Mouse (Mus musculus) gonadal fat pad, adult 2 months (tissue): ENCODE results near the gene Slc4a10. TPM values are rescaled to one million over a fixed set of nuclear protein-coding genes. Genes with fewer than 3 reads are reported as not detected.

Experiments
- DNase-seq: peaks from one replicate; pipeline ENCODE4 v3.0.0-alpha.2; 2012; ENCODE audit warnings: low read depth
- polyA plus RNA-seq: library from polyadenylated mRNA; depleted of rRNA; stranded (reverse); fragments of >200 nt; gene quantifications from 2 replicates; pipeline ENCODE4 v1.2.3, GENCODE M21; 2012

Slc4a10 gene
- polyA plus RNA-seq, 1 experiment = 0.03 TPM

DNA sequence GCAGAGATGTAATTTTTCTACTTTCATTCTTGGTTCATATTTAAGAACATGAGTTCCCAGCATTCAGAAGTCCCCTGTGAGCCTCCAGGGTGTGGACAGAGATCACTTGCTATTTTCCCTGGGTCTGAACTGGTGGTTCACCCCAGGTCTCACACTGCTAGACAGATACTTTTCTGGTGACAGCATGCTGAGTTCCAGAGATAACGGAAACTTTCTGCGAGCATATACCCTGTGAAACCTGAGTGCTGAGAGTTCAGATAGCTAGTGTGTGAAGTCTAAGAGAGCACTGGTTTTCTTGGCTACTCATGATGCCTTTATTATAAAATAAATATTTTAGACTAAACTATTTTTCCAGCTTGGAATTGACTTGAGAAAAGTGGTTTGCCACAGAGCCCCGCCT is 232.5 kb downstream of the Slc4a10 start:
- no peak for DNase-seq

DNA sequence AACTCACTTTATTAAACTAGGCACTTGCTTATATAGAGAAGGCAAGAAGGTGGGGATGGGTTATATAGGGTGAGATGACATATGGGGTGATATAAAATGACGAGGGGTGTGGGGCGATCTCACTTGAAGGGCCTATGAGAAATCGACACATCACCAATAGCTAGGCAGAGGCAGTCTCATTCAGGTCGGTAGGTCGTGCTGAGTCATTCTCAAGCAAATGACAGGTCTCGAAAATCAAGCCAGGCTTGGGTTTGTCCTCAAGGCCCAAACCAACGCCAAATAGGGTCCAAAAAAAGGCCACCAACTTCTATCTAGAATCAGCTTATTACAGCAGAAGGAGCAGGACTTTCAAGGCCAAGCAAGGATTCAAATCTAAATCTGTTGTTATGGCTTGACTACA is 233.5 kb downstream of the Slc4a10 start:
- no peak for DNase-seq

DNA sequence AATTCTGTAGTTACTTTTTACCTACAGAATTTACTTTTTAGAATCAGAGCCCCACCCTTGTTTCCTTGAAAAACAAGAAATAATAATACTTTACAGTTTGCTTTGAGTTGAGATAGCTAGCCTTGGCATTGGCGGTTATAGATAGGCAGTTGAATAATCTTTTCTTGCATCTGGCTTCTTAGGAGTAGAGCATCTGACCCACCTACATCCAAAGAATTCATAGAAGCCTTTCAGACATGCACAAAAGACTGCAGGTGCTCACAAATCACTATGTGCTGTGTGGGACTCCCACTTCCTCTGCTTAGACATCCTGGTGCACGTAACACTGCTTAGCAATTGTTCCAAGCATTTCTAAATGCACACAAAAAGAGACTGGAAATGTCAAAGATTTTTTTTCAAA is 238.8 kb downstream of the Slc4a10 start:
- no peak for DNase-seq

DNA sequence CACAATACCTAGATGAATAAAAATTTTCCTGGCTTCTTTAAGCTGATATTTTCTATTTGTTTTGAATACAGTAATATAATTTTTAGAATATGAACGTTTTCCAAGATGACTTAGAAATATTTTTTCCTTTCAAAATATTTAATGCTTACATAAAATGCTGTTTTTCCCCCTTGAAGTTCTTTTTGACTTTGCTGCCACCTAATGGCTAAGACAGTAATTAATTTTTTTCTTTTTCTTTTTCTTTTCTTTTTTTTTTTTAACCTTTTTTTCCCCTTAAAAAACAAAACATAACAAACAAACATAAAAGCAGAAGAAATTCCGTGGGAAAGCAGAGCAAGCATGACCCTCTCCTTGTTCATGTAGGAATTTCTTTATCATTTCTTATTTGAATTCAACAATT is 239.6 kb downstream of the Slc4a10 start:
- no peak for DNase-seq

DNA sequence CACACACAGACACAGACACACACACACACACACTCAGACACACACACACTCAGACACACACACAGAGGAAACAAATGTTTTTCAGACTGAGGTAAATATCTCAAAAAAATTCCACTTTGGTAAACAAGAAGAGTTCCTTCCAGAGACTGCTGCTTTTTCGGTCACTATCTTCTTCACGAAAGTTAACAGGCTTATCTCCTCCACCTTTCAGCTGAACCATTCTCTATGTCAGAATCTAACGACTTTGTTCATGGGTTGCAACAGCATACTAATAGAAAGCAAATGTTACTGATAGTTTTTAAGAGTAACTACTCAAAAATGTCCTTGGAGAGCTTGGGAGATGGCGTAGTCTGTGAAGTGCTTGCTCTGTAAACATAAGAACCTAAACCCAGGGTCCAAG is 241.3 kb downstream of the Slc4a10 start:
- no peak for DNase-seq

DNA sequence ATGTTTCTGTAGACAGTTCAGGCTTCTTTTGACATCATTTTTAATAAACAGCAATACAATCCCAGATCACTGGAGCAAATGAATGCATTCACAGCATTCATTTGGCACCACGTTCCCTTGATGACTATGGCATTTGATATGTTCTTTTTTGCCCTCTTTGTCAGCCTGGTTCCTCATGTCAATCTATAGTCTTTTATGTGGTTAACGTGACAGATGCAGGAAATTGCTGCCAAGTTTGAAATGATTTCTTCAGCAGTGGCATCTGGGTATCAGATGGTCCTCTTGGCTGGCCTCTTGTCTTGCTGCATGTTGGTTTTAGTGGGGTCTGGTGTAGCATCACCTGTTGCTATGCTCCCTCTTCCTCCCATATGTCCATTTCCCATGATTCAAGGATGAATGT is 247.6 kb downstream of the Slc4a10 start:
- no peak for DNase-seq

DNA sequence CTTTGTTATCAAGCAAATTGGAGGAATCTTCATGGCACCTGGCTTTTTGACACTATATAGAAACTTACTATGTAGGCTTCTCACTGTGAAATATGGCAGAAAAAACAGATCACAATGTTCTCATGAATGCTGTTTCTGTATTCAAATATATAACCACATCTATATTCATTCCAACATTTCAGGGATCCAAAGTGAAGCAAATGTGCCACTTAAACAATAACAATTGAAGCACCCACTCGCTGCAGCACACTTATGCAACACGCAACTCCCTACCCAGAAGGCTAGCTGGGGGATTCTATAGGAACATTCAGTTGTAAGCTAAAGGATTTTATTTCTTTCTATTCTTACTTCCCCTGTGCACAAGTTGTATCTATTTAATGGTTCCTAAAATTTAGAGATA is 255.5 kb downstream of the Slc4a10 start:
- no peak for DNase-seq

DNA sequence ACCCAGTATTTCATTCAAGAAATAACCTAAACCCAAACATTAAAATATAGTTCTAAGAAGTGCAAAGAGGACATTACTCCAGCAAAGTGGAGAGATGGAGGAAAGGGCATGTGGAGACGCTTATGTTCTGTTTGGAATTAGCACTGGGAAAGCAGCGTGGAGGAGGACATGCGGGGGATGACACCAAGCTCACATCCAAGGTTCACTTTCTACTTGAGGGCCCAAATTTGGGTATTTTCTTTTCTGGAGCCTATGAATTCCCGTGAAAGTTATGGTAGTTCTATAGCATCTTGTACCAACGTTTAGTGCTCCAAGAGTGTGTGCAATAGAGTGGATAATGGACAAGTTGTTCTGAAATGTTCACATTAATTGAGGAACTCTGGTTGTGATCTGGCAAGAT is 260.7 kb downstream of the Slc4a10 start:
- no peak for DNase-seq

DNA sequence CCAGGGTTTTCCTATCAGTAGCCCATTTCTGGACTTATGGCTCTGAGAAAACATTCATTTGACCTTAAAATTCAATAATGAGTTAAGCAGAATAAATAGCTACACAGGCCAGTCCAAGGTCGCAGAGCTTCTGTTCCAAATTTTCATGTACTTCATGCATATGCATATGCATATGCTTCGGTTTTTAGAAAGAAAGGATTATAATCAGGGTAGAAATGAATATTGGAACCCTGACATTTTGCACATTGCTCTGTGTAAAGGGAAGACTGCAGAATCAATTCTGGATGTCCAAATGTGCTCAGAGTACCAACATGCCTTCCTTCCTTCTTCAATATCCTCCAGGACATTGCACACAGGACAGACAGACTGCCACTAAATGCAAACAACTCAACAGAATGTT is 261.2 kb downstream of the Slc4a10 start:
- no peak for DNase-seq

DNA sequence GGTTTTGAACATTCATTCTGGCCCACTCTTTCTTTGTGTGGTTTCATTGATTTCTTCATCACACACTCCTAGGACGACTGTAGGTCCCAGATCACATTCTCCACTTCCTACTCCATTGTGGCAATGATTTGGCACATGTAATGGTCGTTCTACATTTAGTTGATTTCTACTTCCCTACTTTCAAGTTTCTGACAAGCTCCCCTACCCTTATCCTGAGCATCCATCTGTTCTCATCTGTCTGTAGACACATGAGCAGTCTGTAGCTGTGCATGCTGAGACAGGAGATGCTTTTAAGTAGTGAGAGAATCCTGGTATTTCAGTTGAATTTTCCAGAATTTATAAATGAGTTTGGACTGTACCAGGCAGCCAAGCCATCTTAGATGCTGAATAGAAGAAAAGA is 270.7 kb downstream of the Slc4a10 start:
- DNase-seq = no peak

DNA sequence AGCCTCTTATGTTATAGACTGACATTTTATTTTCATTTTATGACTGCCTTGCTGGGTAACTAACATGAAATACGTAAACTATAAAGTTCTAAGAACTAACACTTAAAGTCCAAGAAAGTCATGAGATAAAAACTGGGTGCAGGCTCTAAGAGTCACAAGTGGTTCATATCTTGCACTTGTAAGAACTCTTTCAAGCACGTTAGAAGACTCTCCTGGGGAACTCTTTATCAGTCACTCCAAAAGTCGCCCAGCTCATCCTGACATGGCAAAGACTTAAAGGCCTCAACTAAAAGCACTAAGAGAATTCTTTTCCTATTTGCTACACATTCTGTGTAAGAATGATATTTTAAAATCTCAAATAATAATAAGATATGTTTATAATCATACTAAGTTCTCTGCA is 273.2 kb downstream of the Slc4a10 start:
- DNase-seq = no peak

DNA sequence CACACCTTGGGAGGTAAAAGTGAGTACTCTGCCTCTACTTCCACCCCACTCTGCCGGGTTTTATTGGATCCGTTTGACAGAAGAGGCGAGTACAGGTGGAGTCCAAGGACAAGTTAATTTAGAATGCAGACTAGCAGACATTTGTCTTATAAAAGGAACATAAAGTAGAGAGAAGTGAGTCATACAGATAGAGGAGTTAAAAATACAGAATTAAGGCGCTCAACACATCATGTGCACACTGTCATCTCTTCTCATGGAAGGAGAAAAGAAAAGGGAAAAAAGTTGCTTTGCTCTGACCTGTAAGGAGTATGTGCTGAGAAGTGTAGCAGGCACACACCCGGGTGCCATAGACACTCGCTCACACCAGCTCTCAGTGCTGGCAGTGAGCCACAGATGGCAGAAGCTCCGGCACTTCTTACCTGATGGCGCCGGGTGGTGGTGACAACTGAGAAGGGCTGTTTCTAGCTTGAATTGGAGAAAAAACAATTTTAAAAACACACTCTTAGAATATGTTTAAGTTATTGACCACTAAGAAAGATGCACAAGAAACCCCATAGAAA is 276.9 kb downstream of the Slc4a10 start:
- no peak for DNase-seq

DNA sequence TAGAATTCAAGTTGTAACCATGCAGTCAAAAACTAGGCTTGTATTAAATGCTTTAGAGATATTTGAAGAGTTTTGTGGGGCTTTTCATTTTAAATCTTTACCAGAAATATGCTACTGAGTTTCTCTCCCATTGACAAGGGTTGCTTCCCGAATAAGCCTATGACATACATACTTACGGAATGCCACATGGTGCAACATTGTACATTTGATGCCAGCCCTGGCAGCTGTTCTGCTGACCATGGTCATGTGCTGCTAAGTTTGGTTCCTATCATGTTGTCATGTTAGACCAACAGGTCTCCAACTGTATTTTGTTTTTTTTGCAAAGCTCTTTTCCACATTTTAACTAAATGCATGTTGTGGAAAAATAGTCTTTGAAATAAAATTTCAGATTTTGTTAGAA is 279.1 kb downstream of the Slc4a10 start:
- no peak for DNase-seq

DNA sequence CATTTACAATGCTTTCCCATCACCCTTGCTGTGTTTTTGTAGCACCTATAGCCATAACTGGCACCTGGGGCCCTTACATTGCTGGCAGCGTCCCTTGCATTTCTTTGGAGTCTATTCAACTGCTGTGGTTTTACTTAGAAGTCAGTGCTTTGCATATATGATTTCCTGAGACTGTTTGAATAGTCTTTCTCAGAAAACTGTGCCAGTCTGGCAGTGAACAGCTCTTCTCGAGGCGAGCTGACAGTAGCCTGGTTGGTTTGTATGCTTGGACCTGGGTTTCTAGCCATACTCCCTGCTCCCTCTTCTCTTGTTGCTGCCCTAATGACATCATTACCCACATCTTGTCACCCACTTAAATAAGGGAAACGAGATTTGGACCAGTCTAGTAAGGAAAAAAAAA is 285.7 kb downstream of the Slc4a10 start:
- DNase-seq = no peak

DNA sequence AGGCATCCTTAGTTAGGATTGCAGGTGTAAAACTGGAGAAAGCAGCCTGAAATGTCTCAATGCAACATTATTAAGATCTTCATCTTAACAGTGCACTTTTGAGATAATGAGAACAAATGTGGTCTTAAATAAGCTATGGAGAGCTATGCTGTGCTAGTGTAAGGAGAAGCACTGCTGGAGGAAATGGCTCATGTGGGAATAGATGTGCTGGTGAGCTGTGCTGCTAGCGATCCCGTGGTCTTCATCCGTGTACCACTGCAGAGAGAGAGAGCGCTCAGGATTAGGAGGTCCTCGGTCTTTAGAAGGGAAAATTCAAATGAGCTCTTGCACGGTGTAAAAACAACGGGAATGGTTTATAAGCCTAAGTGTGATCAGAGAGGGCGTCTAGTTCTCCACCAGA is 286.2 kb downstream of the Slc4a10 start:
- no peak for DNase-seq

DNA sequence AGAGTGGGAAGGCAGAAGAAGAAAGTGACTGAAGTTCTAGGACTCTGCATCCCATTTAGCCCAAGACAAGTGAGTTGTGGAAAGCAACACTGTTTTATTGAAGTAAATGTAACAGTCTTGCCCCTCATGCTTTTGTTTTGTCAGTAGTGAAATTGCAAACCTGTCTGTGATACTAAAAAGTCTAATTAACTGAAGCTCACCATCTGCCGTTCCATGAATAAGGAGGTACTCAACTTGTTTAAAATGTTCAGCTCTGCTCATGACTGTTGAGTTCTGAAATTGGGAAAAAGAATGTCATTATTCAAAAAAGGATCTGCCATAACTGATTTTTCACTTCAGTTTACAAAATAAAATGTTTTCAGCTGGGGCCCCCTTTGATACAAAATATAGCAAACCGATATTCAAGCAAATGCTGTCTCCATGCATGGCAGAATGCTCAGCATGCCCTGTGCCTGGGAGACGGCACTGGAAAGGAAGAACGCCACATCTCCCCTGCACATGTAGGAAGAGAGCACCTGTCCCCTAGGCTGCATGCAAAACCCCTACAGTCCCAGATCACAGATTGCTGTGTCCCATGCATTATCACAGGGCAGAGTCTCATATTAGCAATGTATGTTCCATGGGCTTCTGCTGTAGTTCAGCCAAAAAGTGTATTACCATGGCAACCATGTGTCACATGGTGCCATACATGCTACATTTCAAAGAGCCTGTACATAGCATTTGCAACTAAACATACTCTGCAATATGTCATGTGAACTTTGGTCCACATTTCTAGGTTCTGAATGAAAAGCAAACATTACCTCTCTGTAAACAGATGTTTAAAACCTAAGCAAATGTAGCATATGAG is 288.4 kb downstream of the Slc4a10 start:
- no peak for DNase-seq

DNA sequence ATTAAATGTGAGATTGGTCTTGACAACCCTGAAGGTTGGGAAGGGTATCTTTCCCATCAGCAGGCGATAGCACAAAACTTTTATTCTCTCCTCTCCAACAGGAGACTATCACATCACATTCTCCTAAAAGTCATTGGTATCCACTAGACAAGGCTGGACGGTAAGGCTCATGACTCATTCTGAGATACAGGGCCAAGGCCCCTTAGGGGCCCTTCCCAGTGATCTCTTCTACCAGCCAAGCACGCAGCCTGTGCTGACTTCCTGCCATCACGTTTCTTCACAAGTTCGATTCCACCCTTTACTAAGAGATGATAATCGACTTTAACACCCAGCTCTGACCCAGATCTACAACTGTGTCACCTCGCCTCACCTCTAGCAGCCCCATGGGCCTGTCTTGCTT is 290.8 kb downstream of the Slc4a10 start:
- no peak for DNase-seq

DNA sequence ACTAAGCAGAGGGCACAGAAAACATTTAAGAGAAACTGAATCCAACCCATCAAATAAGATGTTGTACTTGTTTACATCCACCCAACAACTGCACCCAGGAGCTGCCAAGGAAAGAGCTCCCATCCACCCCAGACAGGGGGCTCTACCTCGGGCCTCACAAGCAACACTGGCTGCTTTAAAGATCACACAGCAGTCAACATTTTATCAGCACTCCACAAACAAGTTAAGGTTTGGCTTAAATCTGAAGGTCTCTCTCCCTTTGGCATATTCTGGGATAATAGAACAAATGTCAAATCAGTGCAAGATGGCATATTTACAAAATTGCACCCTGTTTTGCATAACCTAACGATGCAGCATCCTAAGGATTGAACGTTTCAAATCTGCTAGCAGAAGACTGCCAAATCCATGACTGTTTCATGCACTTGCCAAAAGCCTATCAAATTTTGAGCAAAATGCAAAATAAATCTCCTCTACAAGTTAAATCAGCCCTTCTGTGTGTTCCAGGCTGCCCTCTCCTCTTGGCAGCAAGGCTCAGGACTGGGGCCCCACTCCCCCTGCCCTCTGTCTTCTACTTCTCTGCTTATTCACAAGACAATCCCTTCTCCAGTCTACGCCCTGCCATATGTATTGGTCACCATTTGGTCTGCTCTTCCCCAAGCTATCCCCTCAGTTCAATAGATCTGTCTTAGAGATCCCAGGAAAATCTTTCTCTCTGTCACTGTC is 293.1 kb downstream of the Slc4a10 start:
- no peak for DNase-seq

DNA sequence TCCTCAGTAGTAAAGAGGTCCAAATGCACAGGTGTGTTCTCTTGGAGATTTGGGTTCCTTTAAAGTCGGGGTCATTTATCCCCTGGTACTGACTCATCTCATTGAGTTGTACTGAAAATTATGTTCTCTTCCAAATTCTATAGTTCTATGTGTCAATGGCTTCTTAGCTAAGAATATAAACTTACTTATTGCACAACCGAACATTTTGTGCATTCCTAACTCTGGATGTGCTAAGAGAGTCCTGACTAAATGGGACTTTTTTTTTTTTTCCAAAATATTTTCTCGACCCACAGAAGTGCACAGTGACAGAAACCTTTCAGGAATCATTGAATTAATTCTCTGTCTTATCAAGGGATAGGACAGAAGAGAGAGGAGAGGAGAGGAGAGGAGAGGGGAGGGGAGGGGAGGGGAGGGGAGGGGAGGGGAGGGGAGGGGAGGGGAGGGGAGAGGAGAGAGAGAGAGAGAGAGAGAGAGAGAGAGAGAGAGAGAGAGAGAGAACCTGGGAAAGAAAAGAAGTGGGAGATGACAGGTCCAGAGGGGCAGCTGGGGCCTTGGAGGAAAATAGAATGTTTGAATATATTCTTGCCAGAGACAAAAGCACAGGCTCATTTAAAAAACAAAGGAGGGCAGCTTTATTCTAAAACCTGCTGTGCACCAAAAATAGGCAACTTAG is 294.9 kb downstream of the Slc4a10 start:
- DNase-seq = no peak

DNA sequence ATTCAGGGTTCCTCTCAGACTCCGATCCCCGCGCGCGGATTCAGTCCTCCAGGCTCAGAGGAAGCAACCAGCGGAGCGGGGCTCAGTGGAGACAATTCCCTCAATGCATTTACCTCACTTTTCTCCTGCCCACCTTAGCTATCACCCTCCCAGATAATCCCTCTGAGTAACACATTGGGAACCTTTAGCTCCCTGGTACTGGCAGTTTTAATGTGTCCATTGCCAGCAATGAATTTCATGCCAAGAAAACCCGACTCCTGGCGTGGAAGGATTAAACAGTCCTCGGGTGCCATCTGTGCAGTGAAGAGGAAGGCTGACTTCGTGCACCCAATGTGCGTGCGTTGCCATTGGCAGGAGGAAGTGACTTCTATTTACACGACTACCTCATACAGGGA is 295.5 kb downstream of the Slc4a10 start:
- no peak for DNase-seq

DNA sequence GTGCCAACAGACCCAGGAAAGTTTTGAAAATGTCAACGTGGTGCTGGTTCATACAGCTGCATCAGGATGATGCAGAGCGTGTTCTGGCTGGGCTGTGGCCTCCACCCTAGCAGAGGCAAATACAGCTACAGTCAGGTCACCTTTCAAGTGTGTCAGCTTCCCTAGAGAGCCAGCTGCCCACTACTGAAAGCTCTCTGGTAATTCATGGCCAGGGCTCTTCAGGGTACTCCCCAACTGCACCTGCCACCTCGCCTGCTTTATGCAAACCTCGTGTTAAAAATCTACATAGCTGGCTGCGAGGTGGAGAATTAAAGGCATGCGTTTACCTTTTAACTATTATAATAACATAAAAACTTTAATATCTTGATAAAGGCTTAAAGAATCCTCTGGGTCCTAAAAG is 298.1 kb downstream of the Slc4a10 start:
- no peak for DNase-seq

DNA sequence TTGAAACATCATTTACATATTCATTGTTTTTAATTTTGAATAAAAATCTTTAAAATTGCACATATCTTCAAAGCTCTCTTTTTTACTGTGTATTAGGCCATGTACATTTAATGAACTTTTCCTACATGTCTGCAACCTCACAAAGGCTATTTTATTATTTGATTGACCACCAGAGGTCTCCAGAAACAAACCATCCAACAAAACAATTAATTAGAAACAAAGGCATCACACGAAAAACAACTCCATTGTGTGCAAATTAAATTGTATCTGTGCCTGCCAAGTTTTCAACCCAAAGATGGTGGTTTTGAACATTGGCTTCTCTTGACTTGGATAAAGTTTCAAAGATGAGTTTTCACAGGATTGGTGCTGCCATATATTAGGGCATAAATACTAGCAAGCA is 300.5 kb downstream of the Slc4a10 start:
- no peak for DNase-seq

DNA sequence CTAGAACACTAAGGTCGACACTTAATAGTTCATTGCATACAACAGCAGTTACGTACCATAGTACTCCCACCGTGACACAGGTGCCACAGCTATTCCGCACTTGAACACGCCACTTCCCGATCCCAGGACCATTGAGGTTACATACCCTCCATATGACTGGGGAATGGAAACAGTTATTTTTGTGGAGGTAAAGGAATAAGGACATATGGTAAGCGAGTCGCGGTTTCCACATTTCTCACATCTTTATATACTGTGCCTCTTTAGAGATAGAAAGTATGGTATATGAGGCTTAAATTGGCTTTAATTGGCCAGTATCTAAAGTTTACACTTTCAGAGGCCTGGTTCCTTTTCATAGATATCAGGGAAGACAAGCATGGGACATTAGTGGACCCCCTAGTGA is 301.5 kb downstream of the Slc4a10 start:
- no peak for DNase-seq
